Mouse (Mus musculus): ENCODE measurements around the gene Dclre1c.
"Not testable (repeated sequence)": the region's sequence is repeated elsewhere in the genome, so short reads cannot be mapped to it uniquely, and the experiment has no call there.

Gene Dclre1c

GRCm38 (mm10) chr2:3423841-3424578, at the start of gene Dclre1c:
Gene Dclre1c (plus strand): TSS chr2:3424131.
- ChIA-PET CTCF (interaction anchor here (0.6 to 2.5 kb wide), 8 partner anchors 9 to 376 kb away, joined by 3 to 15 read pairs (median 3); no protein-coding TSS in a partner anchor), POLR2A (interaction anchor here (0.5 to 7.9 kb wide), 57 partner anchors 10 to 1228 kb away, joined by 3 to 74 read pairs (median 4); partner anchors contain the start of genes Cdnf (in 3 of the 4), Gm45902 (in 3 of the 4), Hspa14 (in 3 of the 4) and Nmt2 (in 3 of the 4))

DNA sequence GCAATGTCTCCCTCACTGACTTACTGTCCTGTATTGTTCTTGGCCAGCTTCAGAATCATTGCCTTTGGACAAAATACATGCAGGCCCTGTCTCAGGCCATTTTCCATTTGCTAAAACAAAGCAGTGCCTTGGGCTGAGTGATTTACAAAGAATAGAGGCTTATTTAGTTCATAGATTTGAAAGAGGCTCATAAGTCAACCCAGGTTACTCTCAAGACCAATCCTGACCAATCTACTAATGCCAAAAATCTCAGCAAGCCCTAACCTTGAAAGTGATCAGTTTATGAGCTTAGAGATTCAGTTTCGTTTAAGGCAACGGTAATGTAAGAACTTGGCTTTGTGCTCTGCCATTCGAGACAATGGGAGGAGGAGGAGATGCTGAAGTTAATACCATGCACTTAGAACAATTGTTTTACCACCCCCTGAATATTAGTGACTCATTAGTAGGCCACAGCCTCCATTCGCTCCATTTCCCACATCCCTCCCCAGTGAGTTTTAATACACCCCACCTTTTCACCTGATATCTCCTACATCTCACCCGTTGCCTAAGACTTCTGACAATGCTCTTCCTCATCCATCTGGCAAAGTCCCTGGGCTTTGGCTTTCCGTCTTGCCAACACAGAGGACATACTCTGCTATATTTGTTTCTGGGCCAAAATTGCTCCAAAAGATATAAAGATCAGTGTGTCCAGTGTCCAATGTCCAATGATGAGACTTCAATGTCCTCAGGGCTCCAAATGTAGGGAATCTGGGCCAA, 36.6 kb upstream of the Dclre1c start:
- POLR2A ChIA-PET = interaction anchor here in 2 of 4 experiments (0.6 to 1.4 kb wide), 2 partner anchors 32 to 125 kb away, joined by 3 to 4 read pairs; partner anchors contain the start of genes Cdnf (in 1 of the 2), Gm45902 (in 1 of the 2) and Hspa14 (in 1 of the 2)
- CTCF ChIA-PET = interaction anchor here in 1 of 4 experiments (0.6 kb wide), 1 partner anchor 162 kb away, joined by 3 read pairs; no protein-coding TSS in a partner anchor

DNA sequence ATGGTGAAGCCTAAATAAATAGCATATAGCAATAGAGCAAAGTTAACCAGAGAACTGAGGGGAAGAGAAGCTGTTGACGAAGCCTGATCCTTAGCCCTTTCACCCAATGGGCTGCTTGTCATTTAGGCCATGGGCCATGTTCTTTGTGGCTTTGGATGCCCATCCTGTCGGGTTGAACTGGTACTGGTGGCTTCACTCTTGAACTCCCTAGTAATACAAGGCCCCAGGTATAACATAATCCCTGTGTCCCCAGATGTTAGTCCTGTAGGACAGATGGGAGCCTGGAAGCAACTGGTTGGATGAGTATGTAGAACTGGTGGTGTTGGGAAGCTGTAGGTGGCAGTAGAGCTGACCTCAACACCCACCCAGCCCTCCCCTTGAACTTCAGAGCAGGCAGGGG, 32.0 kb upstream of the Dclre1c start:
- ChIA-PET CTCF (no interaction called here), POLR2A (interaction anchor here in 1 of 4 experiments (1.6 kb wide), 1 partner anchor 29 kb away, joined by 3 read pairs; no protein-coding TSS in a partner anchor)

GRCm38 (mm10) chr2:3397110-3397509, 26.8 kb upstream of the Dclre1c start, which contains the start of gene Olah:
Gene Olah (minus strand): TSS chr2:3397210.
- POLR2A ChIA-PET = interaction anchor here in 1 of 4 experiments (1.1 to 1.5 kb wide), 2 partner anchors 8 to 28 kb away, joined by 3 read pairs; partner anchors contain the start of gene Dclre1c
- CTCF ChIA-PET = not testable (repeated sequence)

GRCm38 (mm10) chr2:3405981-3406380, 17.9 kb upstream of the Dclre1c start:
- CTCF ChIA-PET = no interaction called here
- POLR2A ChIA-PET = no interaction called here

DNA sequence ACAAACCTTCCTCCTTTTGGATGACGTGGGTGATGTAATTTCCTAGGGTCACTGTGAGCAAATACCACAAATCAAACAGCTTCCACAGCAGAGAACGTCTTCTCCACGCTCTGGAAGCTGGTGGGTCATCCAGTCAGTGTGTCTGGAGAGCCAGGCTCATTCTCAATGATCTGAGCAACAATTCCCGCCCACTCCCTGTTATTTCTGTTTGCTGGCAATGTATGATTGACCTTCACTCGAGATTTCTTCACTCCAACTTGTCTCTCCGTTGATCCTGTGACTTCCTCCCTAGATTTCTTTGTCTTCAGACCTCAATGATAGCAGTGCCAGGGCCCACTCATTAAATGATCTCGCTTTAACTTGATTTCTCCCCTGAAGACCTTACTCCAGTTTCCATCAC, 16.2 kb upstream of the Dclre1c start:
- ChIA-PET CTCF (no interaction called here), POLR2A (interaction anchor here in 1 of 4 experiments (0.6 to 0.7 kb wide), 2 partner anchors 67 to 72 kb away, joined by 3 to 7 read pairs; partner anchors contain the start of genes Acbd7 and Suv39h2)

GRCm38 (mm10) chr2:3414241-3414640, 9.7 kb upstream of the Dclre1c start:
- ChIA-PET POLR2A (interaction anchor here in 3 of 4 experiments (0.6 to 1.8 kb wide), 8 partner anchors 10 to 303 kb away, joined by 4 to 8 read pairs (median 4); partner anchors contain the start of genes Cdnf (in 2 of the 3), Dclre1c (in 2 of the 3), Gm45902 (in 2 of the 3) and Hspa14 (in 2 of the 3)), CTCF (interaction anchor here (0.5 to 2.2 kb wide), 26 partner anchors 9 to 308 kb away, joined by 3 to 15 read pairs (median 3); partner anchors contain the start of genes Dclre1c (in 4 of the 4), Acbd7 (in 1 of the 4), Cdnf (in 1 of the 4) and Gm45902 (in 1 of the 4))

DNA sequence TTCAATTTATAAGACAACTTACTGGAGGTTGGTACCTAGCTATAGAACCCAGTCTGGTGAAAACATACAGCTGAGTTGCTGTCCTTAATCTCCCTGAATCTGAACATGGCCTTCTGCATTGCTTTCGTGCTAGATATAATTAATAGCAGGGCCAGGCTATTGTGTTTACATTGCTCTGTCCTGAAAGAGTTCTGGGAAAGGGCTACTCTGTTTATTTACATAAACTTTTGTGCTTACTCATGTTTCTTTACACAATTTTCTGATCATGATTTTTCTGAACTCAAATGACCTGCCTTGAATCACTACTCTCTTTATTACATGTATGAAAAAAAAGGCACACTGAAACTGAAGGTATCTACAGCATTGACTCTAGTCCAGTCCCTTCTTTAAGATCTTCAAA, 8.3 kb upstream of the Dclre1c start:
- CTCF ChIA-PET = no interaction called here
- POLR2A ChIA-PET = no interaction called here

GRCm38 (mm10) chr2:3418883-3419431, 5.0 kb upstream of the Dclre1c start:
- ChIA-PET POLR2A (interaction anchor here in 3 of 4 experiments (0.6 to 7.9 kb wide), 15 partner anchors 17 to 135 kb away, joined by 3 to 74 read pairs (median 3); partner anchors contain the start of genes Cdnf (in 3 of the 3), Gm45902 (in 3 of the 3), Hspa14 (in 3 of the 3) and Rpp38 (in 2 of the 3)), CTCF (interaction anchor here in 1 of 4 experiments (0.6 to 0.7 kb wide), 3 partner anchors 86 to 381 kb away, joined by 3 to 4 read pairs (median 3); partner anchors contain the start of gene Rpp38)

GRCm38 (mm10) chr2:3420157-3420556, 3.8 kb upstream of the Dclre1c start:
- CTCF ChIA-PET = interaction anchor here in 2 of 4 experiments (0.6 to 1.3 kb wide), 3 partner anchors 36 to 202 kb away, joined by 3 read pairs; no protein-coding TSS in a partner anchor
- POLR2A ChIA-PET = interaction anchor here in 3 of 4 experiments (0.6 to 7.9 kb wide), 14 partner anchors 16 to 293 kb away, joined by 3 to 74 read pairs (median 4); partner anchors contain the start of genes Cdnf (in 2 of the 3), Gm45902 (in 2 of the 3), Hspa14 (in 2 of the 3) and Rpp38 (in 2 of the 3)

- POLR2A ChIA-PET = interaction anchor here in 1 of 4 experiments (2.0 to 7.9 kb wide), 4 partner anchors 14 to 139 kb away, joined by 7 to 74 read pairs (median 24); partner anchors contain the start of genes Acbd7, Nmt2 and Suv39h2
- CTCF ChIA-PET = no interaction called here
These were observed 1.4 kb upstream of the Dclre1c start, which contains the start of gene Meig1 for GRCm38 (mm10) chr2:3422548-3422947. Gene Meig1 (minus strand): TSS chr2:3422648.

DNA sequence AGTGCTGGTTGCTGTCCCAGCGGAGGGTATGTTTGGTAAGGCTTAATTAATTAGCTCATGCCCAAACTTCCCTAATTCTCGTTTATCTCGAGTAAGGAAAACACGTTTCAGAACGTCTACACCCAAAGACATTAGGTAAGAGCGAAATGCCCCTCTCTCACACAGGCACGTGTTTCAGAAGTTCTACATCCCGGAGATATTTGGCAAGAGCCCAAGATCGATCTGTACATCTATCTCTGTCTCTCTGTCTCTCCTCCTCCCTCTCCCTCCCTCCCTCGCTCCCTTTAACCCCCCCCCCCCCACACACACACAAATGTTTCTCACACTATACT, 614 bp downstream of the Dclre1c start:
- ChIA-PET POLR2A (interaction anchor here (0.5 to 7.9 kb wide), 53 partner anchors 8 to 1227 kb away, joined by 3 to 74 read pairs (median 4); partner anchors contain the start of genes Cdnf (in 3 of the 4), Gm45902 (in 3 of the 4), Hspa14 (in 3 of the 4) and Rpp38 (in 3 of the 4)), CTCF (interaction anchor here in 3 of 4 experiments (0.6 to 2.5 kb wide), 5 partner anchors 10 to 1406 kb away, joined by 3 to 15 read pairs (median 4); no protein-coding TSS in a partner anchor)

GRCm38 (mm10) chr2:3430956-3431355, 7.0 kb downstream of the Dclre1c start:
- ChIA-PET CTCF (no interaction called here), POLR2A (no interaction called here)

- CTCF ChIA-PET = interaction anchor here in 1 of 4 experiments (0.6 kb wide), 1 partner anchor 368 kb away, joined by 3 read pairs; no protein-coding TSS in a partner anchor
- POLR2A ChIA-PET = interaction anchor here in 2 of 4 experiments (0.7 to 3.9 kb wide), 10 partner anchors 12 to 77 kb away, joined by 3 to 24 read pairs (median 4); partner anchors contain the start of genes Cdnf (in 2 of the 2), Dclre1c (in 2 of the 2), Gm45902 (in 2 of the 2) and Hspa14 (in 2 of the 2)
These were observed 11.6 kb downstream of the Dclre1c start for GRCm38 (mm10) chr2:3435369-3436061.

DNA sequence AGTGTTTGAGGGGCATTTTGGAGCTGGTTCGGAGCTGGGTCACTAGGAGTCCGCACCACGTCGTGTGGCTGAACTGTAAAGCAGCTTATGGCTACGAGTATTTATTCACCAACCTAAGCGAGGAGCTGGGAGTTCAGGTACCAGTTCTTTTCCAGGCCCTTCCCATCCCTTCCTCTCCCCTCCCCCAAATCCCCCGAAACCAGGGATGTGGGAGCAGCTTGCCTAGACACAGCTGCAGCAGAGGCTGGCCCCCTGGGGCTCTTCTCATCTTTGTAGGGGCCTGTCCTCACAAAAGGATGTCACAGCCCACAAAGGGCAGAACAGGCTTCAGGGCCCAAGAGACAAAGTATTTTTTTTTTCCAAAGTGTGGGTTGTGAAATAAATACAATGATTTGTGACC, 14.0 kb downstream of the Dclre1c start:
- CTCF ChIA-PET = no interaction called here

GRCm38 (mm10) chr2:3444206-3444605, 20.3 kb downstream of the Dclre1c start:
- ChIA-PET CTCF (interaction anchor here in 2 of 4 experiments (0.7 to 0.9 kb wide), 2 partner anchors 95 to 146 kb away, joined by 3 to 4 read pairs; no protein-coding TSS in a partner anchor), POLR2A (interaction anchor here in 2 of 4 experiments (0.7 to 2.4 kb wide), 7 partner anchors 20 to 269 kb away, joined by 3 to 12 read pairs (median 3); partner anchors contain the start of genes Dclre1c (in 2 of the 2), Suv39h2 (in 2 of the 2), Cdnf (in 1 of the 2) and Gm45902 (in 1 of the 2))

More for the DNA sequence above, 14.0 kb downstream of the Dclre1c start:
- POLR2A ChIA-PET = interaction anchor here in 3 of 4 experiments (0.8 to 3.9 kb wide), 8 partner anchors 11 to 75 kb away, joined by 3 to 24 read pairs (median 4); partner anchors contain the start of genes Dclre1c (in 3 of the 3), Cdnf (in 1 of the 3), Gm45902 (in 1 of the 3) and Hspa14 (in 1 of the 3)

Measured in embryonic stem cell, embryonic (primary cell).